Mouse (Mus musculus) thymus, postnatal 36 days (tissue): ENCODE data around the gene Syce1.

Experiments
- DNase-seq, 2 experiments: peaks; one replicate each; pipeline ENCODE4 v3.0.0; 2022; ENCODE audit warnings: mixed read lengths in 2 of 2

Syce1 gene

DNA sequence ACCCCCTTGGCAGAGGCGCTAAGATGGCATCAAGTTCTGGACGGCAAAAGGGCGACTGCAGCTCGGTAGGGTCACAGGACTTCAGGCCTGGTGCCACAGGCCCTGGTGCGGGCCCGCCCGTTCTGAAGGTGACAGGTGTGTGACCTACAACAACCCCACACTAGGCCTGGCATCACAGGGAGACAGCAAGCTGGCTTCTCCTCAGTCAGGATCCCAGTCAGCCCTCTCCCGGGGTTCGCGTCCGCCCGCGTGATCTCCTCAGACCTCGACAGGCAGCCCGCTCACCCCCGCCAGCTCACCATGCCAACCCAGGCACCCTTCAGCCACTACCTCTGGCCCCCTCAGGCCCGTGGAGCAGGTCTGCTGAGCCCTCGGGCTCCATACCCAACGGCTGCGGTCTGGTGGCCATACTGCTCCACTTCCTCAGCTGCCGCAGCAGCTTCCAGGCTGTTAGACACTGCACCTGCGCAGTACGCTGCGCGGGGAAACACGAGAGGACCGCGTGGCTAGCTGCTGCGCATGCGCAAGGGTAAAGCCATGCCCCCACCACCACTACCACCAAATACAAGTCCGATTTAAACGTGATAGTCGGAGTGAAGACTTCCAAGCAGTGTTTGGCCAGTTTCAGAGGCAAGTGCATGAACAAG lies at the start of gene Syce1:
Gene Syce1 (minus strand): TSS at position 447 of the 647 bp plus-strand sequence.
- no peak for DNase-seq

DNA sequence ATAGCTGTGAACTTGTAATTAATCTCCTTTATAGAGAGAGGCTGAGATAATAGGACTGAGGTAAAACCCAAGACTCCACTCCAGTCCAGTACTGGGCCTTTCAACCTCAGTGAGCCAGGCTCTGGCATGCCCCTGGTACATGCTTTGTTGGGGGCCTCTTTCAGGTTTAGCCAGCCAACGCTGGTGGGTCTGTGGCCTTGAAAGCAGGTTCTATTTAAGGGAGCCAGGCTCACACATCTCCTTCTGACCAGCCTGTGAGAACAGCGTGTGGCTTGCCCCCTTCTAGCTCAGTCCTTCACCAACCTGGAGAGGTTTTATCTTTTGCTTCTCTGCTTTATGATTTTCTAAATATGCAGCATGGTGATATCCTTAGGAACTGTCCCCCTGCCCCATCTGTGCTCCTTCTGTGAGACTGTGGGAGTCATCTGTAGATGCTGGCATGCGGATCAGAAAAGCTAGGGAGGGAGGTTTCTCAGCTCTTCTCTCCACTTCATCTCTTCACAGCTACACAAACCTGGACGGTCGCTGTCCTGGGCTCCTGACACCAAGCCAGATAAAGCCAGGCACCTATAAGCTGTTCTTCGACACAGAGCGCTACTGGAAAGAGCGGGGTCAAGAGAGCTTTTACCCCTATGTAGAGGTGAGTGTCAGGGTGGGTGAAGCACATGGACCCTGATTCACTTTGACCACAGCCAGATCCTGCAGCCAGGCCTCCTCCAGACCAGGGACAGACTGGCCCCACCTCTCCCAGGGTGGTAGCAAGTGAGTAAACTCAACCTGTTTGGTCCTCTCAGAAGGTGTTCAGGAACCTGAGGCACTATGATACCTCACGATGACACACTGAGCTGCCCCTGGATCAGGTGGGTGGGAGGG lies 48.8 kb upstream of the Syce1 start:
- DNase-seq: no peak

DNA sequence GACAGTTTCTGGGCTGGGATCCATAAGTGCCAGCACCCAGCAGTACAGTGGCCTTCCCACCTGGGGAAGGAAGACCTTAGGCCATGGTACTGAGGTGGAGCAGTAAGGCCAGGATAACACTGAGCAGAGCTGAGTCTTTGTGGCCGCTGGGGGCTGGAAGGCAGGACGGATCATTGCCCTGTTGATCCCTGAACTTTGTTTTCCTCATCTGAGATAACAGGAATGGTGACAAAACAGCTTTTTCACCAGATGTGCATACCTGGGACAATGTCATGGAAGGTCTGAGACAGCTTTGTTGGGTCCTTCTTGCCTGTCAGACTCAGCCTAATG lies 48.1 kb upstream of the Syce1 start:
- no peak for DNase-seq

DNA sequence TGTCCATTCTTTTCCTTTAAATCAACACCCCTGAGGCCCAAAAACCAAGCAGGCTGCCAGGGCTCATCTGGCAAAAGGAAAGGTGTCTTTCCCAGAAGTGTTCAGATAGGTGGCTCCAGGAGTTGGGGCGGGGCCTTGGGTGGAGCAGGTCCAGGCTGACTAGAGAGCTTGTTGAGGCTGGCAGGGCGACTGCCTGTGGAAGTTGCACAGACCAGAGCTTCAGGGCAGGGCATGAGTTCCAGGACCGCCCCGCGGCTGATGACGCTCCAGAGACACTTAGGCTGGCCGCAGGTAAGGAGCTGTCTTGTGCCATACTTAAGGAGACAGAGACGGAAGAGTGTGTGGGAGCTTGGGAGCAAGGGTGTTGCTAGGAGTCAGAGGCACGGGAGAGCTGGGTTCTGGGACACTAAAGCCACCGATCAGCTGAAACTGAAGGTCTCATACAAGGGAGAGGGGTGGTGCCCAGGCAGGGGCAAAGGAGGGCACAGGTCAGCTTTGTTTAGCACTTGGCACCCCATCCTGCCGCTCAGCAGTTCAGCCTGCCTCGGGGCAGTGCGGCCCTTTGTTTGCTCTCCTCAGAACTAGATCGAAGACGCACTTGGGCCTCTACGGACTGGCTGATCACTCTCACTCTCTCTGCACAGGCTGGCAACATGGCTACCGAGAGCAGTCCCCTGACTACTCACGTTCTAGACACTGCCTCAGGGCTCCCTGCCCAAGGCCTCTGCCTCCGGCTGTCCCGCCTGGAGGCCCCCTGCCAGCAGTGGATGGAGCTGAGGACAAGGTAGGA lies 47.5 kb upstream of the Syce1 start, which contains the start of gene Urah:
Gene Urah (plus strand): TSS at position 51 of the 790 bp plus-strand sequence.
- DNase-seq: no peak

DNA sequence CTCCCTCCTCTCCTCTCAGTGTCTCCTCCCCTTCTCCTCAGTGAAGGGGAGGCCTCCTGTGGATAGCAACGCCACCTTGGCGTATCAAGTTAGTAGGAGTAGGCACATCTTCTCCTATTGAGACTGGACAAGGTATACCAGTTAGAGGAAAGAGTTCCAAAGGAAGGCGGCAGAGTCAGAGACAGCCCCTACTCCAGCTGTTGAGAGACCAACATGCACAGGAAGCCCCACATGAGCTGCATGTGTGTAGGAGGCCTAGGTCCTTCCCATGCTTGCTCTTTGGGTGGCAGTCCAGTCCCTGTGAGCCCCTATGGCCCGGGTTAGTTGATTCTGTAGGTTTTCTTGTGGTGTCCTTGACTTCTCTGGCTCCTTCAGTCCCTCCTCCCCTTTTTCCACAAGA lies 45.7 kb upstream of the Syce1 start:
- no peak for DNase-seq

DNA sequence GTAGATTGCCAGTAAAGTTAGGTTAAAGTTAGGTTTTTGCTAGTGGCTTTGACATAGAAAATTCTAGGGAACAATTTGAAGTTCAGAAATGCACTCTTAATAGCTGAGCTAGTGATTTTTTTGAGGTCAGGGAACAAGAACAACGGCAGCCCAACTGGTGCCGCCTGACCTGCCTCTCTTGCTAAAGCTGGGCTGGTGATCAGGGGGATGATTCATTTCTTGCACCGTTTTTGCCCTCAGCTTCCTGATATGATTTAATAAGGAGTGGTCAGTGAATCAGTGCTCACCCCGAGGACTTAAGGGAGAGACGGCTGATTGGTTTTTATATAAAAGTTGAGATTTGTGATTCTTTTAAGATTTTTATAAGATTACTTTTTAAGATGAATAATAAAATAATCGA lies 43.8 kb upstream of the Syce1 start:
- no peak for DNase-seq

DNA sequence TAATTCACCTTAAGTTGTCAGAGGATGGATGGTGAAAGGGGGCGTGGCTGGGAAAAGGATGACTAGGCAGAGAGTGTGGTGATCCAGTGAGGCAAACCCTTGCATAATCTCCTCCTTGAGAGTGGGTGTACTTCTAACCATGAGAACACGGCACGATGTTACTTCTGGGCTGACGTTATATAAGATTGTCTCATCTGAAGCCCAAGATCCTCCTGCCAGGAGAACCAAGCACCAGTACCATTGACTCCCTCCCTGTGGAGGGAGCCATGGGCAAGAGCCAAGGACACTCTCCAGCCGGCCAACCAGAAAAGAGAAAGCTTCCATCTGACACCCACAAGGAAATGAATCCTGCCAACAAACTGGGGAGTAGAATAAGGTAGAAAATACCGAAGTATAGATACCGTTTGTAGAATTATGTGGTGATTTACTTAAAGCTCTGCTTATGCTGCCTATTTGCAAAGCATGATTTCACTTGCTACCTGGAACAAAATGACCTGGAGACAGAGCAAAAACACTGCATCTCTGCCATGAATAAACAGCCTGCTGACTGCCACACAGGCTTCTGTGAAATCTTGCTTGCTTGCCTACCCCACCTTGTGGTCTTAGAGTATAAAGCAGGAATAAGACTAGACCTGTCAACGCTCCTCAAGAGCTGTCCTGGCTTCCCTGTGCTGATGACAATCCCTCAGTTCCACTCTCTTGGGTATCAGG lies 40.7 kb upstream of the Syce1 start:
- DNase-seq: no peak

DNA sequence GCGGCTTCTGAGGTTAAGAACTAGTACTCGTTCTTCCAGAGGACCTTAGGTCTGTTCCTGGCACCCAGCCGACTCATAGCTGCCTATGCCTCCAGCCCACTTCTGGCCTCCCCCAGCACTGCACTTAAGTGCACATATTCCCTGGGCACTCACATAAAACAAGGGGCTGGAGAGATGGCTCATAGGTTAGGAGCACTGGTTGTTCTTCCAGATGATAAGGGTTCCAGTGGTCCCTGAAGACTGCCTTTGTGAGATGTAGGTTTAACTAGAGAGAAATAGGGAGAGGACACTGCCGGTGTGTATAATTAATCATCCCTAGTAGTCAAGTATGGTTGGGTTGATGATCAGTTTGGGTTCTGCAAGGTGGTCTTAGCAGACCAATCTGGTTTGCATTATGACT lies 35.1 kb upstream of the Syce1 start:
- DNase-seq: no peak

DNA sequence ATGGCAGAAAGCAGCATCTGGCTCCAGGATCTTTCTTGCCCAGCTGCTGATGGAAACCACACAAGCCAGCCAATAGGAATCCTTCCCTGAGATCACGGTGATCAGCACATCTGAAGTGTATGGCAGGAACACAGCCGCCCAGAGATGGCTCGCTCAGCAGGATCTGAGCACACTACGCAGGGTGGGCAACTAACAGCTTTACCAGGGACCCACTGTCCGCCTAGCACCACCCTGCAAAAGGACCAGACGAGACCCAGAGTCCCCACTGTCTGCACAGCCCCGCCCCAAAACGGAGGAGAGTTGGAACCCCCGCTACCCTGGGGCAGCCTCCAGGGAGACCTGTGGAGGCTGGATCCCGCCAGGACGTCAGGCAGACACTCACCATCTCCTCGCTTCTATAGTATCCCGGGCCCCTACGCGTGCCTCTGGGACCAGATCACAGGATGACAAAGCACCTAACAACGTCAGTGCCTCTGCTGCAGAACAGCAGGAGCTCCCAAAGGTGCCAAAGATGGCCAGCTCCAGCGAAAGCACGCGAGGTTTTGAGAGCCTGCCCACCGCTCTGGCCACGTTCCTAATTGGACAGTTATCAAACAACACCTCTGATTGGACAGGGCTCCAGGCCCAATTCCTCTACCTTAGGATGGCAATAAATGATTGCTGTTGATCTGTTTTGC lies 34.1 kb upstream of the Syce1 start, which contains the start of gene Zfp941:
Gene Zfp941 (minus strand): TSS at position 526 of the 677 bp plus-strand sequence.
- no peak for DNase-seq

DNA sequence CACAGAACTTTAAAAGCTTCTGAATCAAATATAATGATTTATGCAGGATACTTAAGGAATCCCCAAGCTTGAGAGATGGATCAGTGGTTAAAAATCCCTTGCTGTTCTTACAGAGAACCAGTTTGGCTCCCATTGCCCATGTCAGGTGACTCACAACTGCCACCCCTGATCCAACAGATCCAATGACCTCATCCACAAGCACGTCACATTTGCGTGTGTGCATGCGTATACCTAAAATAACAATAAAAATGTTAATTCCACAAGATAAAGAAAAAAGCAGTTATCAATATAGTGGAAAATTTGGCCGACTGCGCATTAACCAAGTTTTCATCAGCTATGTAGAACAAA lies 33.6 kb upstream of the Syce1 start:
- DNase-seq: no peak

DNA sequence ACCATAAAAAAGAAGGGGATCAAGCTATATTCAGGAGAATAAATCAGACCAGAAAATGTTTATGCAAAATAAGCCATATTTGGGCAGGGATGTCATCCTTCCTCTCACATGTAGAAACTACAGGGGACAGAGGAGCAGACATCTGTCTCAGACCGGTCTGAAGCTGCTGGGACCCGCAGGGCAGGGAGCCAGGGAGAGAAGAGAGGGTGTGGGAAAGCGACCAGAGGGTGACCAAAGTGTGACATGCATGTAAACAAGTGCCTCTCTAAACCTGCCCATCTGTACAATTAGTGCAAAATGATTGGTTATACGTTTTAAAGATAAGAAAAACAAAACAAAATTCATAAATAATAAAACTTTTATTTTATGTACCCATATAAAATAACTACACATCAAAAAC lies 32.5 kb upstream of the Syce1 start:
- no peak for DNase-seq

DNA sequence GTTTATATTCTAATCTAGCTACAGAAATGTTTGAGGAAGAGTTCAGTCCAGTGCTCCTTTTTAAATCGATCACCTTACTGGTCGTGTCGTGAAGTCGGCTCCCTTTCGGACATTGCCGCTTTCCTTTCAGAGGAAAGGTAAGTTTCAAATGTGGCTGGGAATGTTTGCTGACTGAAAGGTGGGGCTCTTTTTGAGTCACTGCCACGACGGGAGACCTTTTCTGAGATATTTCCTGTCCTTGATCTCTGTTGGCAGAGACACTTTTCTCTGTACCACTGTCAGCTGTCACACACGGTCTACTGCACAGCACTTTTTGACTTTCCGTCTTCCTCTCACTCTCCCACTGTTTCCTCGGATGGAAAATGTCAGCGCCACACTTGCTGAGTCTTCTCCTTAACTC lies 25.2 kb upstream of the Syce1 start:
- DNase-seq: no peak

DNA sequence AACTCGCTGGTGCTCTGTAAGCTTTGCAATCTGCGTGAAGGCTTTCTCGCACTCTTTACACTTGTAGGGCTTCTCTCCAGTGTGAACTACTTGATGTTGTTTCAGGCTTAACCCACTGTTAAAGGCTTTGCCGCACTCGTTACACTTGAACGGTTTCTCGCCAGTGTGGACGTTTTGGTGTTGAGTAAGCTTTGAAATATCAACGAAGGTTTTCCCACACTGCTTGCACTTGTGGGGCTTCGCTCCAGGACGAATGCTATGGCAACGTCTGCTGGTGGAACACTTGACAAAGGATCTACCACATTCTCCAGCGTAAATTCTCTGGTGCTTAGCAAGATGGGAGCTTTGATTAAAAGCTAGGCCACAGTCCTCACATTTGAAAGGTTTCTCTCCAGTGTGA lies 24.1 kb upstream of the Syce1 start:
- no peak for DNase-seq

DNA sequence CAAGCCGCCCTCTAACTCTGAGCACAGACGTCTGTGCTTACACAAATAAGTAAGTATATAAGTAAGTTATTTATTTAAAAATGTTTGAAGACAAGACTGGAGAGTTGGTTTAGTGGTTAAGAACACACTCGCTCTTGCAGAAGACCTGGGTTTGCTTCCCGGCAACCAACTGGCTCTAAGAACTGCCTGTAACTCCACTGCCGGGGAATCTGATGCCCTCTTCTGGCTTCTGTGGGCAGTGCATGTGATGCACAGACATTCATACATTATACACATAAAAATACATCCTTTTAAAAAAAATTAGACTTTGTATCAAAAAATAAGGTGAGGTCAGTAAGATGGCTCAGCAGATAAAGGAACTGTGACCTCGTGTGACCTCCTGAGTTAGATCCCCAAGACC lies 22.8 kb upstream of the Syce1 start:
- DNase-seq: no peak

DNA sequence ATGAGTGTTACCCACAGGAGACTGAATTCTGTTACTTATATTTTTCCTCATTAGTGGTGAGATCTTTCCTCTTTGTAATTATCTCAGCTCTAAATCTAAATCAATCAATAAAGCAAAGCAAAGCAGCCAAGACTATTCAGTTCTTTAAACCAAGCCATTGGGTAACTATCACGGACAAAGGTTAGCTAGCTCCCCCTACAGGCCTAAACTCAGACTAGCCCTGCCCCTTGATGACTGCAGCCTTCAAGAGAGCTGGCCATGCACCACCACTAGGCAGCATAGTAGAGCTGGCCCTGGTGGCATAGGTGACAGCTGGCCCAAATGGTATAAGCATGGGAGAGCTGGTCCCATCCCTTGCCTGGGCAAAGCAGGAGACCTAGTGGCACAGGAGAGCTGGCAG lies 18.1 kb upstream of the Syce1 start:
- DNase-seq: peak; percentile 31

DNA sequence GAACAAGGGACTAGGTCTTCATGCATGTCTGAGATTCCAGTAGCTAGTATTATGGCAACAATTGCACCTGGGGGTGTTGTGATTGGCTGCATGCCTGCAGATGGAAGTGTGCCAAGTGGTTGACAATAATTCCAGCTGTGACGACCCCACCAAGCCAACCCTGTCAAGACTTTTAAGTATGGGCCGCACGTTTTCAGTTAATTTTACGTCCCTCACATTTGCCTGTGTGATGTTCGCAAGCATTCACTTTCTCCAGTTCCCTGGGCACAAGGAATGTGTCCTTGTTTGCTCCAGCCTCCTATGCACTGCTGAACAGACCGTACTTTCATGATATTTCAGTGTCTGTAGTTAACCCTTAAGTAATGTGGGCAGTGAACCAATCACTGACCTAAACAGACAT lies 15.0 kb upstream of the Syce1 start:
- DNase-seq: no peak

DNA sequence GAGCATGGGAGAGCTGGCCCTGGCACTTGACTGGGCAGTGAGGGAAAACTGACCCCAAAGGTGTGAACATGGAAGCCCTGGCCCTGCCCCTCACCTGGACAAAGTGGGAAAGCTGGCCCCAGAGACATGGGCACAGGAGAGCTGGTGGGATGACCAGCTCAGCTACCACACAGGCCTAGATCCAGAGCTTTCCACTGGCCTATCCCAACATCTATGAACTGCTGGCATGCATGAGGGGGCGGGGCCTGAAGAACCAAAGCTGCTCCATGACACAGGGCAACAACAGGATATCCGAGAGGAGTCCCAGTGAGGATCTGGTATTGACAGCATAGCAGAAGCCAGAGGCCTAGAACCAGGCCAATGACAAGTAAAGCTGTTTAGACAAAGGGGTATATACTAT lies 10.6 kb upstream of the Syce1 start:
- no peak for DNase-seq

DNA sequence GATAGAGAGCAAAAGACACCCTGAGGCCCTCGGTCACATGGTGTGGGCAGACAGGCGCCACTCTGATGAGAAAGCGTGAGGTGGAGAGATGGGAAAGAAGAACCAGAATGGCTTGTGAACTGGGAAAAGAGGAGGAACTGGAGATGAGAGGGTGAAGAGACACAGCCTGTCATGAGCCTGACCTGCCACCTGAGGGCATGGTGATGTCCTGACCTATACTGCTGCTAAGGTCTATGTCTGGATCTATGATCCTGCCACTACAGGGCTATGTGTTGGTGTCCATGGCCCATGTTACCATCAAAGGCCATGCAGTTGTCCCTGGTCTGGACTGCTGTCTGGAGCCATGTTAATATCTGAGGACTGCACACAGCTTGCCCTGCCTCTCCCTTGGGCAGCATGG lies 10.0 kb upstream of the Syce1 start:
- no peak for DNase-seq

DNA sequence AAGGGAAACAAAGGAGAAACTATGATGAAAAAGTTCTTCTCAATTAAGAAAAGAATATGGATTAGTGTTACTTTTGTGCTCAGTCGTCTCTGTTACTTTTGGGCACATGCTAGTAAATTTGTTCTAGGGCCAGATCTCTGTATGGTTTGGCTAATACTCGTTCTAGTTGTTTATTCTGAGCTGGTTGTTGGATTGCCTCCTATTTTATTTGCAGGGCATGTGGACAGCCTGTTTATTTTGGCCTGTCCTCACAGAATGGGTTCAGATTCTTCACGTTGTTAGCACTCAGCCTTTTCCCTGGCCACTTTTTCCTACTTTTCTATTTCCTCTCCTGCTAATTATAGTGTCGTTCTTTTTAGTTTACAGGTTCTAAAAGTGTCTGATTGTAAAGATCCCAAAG lies 5.9 kb upstream of the Syce1 start:
- DNase-seq: no peak

DNA sequence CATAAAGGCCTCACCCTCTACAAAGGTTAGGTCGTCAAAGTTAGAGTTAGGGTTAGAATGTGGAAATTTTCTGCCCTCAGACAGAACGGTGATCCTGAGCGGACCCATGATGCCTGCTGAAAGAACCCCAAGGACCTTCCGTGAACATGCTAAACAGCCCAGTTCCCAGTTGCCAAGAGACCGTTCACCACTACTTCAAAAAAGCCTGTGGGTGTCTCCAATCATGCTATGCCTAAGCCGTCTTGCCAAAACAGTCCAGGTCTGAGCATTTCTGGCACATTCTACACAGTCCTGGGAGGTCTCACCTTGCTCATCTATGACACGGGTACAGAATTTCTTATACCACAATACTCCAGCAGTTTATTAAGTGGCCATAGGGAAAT lies 392 bp upstream of the Syce1 start:
- DNase-seq: no peak

DNA sequence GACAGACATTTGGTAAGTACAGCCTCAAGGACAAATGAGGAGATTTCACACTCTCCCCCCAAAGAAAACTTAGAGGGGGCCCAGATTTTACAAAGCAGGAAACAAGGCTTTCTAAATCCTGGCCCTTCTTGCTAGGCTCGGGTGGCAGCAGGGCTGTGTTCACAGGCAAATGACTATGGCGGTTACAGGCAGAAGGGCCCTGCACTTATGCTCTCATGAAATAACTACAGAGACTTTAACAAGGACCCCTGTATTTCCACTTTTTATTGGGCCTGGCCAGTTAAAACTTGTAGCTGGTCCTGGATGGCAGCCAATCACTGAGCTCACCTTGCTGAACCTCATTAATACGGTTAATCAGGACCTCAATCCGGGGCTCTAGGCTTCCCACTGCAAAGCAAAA lies 7.1 kb downstream of the Syce1 start:
- DNase-seq: no peak

DNA sequence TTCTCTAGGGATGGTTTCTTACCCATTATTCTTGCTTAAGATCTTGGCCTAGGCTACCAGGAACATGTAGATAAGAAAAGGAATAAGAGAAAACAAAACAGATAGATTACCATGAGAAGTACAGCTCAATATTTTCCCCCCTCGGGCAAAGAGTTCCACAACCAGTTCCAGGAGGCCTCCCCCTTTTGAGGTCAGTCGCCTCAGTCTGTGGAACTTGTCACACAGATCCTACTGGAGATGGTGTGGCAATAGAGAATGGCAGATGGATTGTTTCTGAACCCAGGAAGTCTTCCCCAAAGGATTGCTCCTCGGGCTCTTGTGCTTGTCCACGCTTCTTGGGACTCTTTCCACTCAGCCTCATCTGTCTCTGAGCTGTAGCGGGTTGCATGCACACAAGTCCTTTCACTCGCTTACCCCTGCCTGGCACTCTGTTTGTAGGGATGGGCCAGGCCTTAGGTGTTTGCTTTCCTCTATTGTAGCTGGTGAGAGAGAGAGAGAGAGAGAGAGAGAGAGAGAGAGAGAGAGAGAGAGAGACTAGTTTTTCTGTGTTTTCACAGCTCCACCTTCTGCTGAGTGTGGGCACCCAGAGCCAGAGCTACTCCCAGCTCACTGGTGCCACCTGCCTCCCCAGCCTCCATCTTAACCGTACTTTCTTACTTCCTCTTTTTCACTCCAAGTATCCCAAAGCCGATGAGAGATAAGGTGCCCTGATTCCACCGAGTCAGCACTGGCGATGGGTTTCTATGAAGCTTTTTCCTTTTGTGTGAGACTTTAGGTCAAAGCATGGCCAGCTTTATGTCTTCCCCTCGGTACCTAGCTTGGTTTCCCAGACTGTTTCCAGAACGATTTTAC lies 21.5 kb downstream of the Syce1 start:
- peak in 1 of 2 experiments; percentile 9 for DNase-seq
